Mouse (Mus musculus) B cell, adult 67 days (primary cell): ENCODE results near the gene E130311K13Rik. TPM values are rescaled to one million over a fixed set of nuclear protein-coding genes. Genes with fewer than 3 reads are reported as not detected.

Source experiments
- total RNA-seq, 2 experiments: library from RNA; stranded (reverse); gene quantifications; 4 replicates each; pipeline ENCODE4 v1.2.4; 2023

Gene E130311K13Rik
- total RNA-seq, result 1 to 10 TPM; 1.6 to 5.2 TPM

GRCm38 (mm10) chr3:63928878-63929859, at the start of gene E130311K13Rik:
Gene E130311K13Rik, minus strand, starts transcription at chr3:63929472.

GRCm38 (mm10) chr3:63975955-63976908, 47.0 kb upstream of the E130311K13Rik start, which contains the start of gene Gmps:
Gene Gmps, plus strand, starts transcription at chr3:63976106.

GRCm38 (mm10) chr3:63964100-63964921, 35.0 kb upstream of the E130311K13Rik start, which contains the start of gene Slc33a1:
Gene Slc33a1, minus strand, starts transcription at chr3:63964768.

GRCm38 (mm10) chr3:63899309-63899695, 30.0 kb downstream of the E130311K13Rik start, which contains the start of gene Plch1:
Gene Plch1, minus strand, starts transcription at chr3:63899472.

Other genes with a start within 250 kb of the E130311K13Rik start
- gene Plch1, start 30.0 kb downstream of the E130311K13Rik start, total RNA-seq, result 1 to 10 TPM; 2.2 to 4.2 TPM
- 10 to 100 TPM; 11.4 to 14.0 TPM for gene Slc33a1, start 35.3 kb upstream of the E130311K13Rik start, total RNA-seq
- gene Gmps, start 46.6 kb upstream of the E130311K13Rik start, total RNA-seq, result 10 to 100 TPM; 18.0 to 19.0 TPM
- gene Vmn2r1, start 152.1 kb upstream of the E130311K13Rik start, total RNA-seq, result not detected
- gene Vmn2r2, start 212.5 kb upstream of the E130311K13Rik start, total RNA-seq, result not detected